Mouse (Mus musculus): ENCODE measurements around the gene Epn2. TPM values are rescaled to one million over a fixed set of nuclear protein-coding genes. Genes with fewer than 3 reads are reported as not detected.

Gene Epn2
- polyA plus RNA-seq, 1 experiment from 2014 or later: 20.5 TPM

GRCm38 (mm10) chr11:61503933-61504332, 75.6 kb downstream of the Epn2 start:
- Histone ChIP-seq H3K9ac (no peak overlapping the region), H3K9me3 (no peaks in the 10 kb centered on the region), H3K27me3 (replicated peaks) (0 out of 2 replicates have a peak, but pooled peaks cover 3% of the 10 kb centered on the region), H3K27ac (replicated peaks) (no peak overlapping the region), H3K36me3 (no peaks in the 10 kb centered on the region), H3K4me3 (no peak overlapping the region), H3K4me2 (no peak overlapping the region), H3K4me1 (peaks cover 19% of the 10 kb centered on the region)
- 69% methylated on average over 8 of the region's 8 CpGs for WGBS
- no peak for ATAC-seq (ENCODE audit: extremely low read depth, insufficient number of reproducible peaks, low FRiP score, low TSS enrichment)

GRCm38 (mm10) chr11:61498736-61499504, 80.6 kb downstream of the Epn2 start:
- Histone ChIP-seq H3K27ac (replicated peaks) (peak overlapping the region; percentile 65), H3K9ac (no peak overlapping the region), H3K27me3 (replicated peaks) (0 out of 2 replicates have a peak, but pooled peaks cover 3% of the 10 kb centered on the region), H3K4me3 (no peak overlapping the region), H3K4me2 (0 out of 2 replicates have a peak overlapping the region, but pooled peaks have one; percentile 11), H3K4me1 (peaks cover 20% of the 10 kb centered on the region), H3K36me3 (no peaks in the 10 kb centered on the region), H3K9me3 (no peaks in the 10 kb centered on the region)
- no peak for ATAC-seq (ENCODE audit: extremely low read depth, insufficient number of reproducible peaks, low FRiP score, low TSS enrichment)
- 53% methylated on average over 6 of the region's 6 CpGs for WGBS

GRCm38 (mm10) chr11:61497490-61497889, 82.0 kb downstream of the Epn2 start:
- Histone ChIP-seq H3K36me3 (peaks cover 5% of the 10 kb centered on the region; the same call in 1 of the 2 replicates), H3K4me3 (no peak overlapping the region), H3K4me1 (peaks cover 29% of the 10 kb centered on the region), H3K9ac (no peak overlapping the region), H3K9me3 (no peaks in the 10 kb centered on the region), H3K27me3 (replicated peaks) (no peaks in the 10 kb centered on the region), H3K4me2 (no peak overlapping the region), H3K27ac (replicated peaks) (no peak overlapping the region)
- WGBS: 73% methylated on average over 1 of the region's 1 CpGs
- no peak for ATAC-seq (ENCODE audit: extremely low read depth, insufficient number of reproducible peaks, low FRiP score, low TSS enrichment)

- Histone ChIP-seq H3K27ac (replicated peaks) (peak overlapping the region; percentile 91), H3K9me3 (no peaks in the 10 kb centered on the region), H3K4me1 (peaks cover 30% of the 10 kb centered on the region), H3K4me2 (no peak overlapping the region), H3K27me3 (replicated peaks) (no peaks in the 10 kb centered on the region), H3K36me3 (peaks cover 25% of the 10 kb centered on the region), H3K4me3 (no peak overlapping the region), H3K9ac (no peak overlapping the region)
- WGBS: 76% methylated on average over 2 of the region's 2 CpGs
- ATAC-seq (ENCODE audit: extremely low read depth, insufficient number of reproducible peaks, low FRiP score, low TSS enrichment): no peak
These were observed 84.0 kb downstream of the Epn2 start for GRCm38 (mm10) chr11:61495528-61495927.

- H3K4me3 ChIP-seq: peak within 1 kb of the TSS; percentile 95
- no peaks in the 10 kb centered on the region for H3K9me3 ChIP-seq
- WGBS: under 1% methylated on average over 61 of the region's 62 CpGs
- ATAC-seq (ENCODE audit: extremely low read depth, insufficient number of reproducible peaks, low FRiP score, low TSS enrichment): peak; percentile 91
- peaks cover 26% of the 10 kb centered on the region for H3K4me1 ChIP-seq
- H3K27me3 ChIP-seq (replicated peaks): no peaks in the 10 kb centered on the region
- H3K27ac ChIP-seq (replicated peaks): peak within 1 kb of the TSS; percentile 91
- H3K4me2 ChIP-seq: peak within 1 kb of the TSS; percentile 95
- peak within 1 kb of the TSS; percentile 90 for H3K9ac ChIP-seq
- H3K36me3 ChIP-seq: peaks cover 36% of the 10 kb centered on the region
These were observed 85.1 kb downstream of the Epn2 start, which contains the start of gene Mapk7 for GRCm38 (mm10) chr11:61494129-61494997. Gene Mapk7, minus strand, starts transcription at chr11:61494406.

- under 1% methylated on average over 48 of the region's 50 CpGs for WGBS
- Histone ChIP-seq H3K9me3 (no peaks in the 10 kb centered on the region), H3K4me2 (peak overlapping the region; percentile 95), H3K9ac (peak overlapping the region; percentile 90), H3K36me3 (peaks cover 44% of the 10 kb centered on the region), H3K27me3 (replicated peaks) (no peaks in the 10 kb centered on the region), H3K4me3 (peak overlapping the region; percentile 95), H3K4me1 (peaks cover 19% of the 10 kb centered on the region), H3K27ac (replicated peaks) (peak overlapping the region; percentile 91)
- peak; percentile 67 for ATAC-seq (ENCODE audit: extremely low read depth, insufficient number of reproducible peaks, low FRiP score, low TSS enrichment)
These were observed 85.9 kb downstream of the Epn2 start for GRCm38 (mm10) chr11:61493525-61494128.

- peaks cover 51% of the 10 kb centered on the region for H3K36me3 ChIP-seq
- H3K4me1 ChIP-seq: peaks cover 23% of the 10 kb centered on the region
- H3K4me2 ChIP-seq: peak overlapping the region; percentile 95
- no peak overlapping the region for H3K27ac ChIP-seq (replicated peaks)
- H3K9ac ChIP-seq: peak overlapping the region; percentile 90
- H3K27me3 ChIP-seq (replicated peaks): no peaks in the 10 kb centered on the region
- WGBS: 66% methylated on average over 12 of the region's 12 CpGs
- H3K9me3 ChIP-seq: no peaks in the 10 kb centered on the region
- ATAC-seq (ENCODE audit: extremely low read depth, insufficient number of reproducible peaks, low FRiP score, low TSS enrichment): no peak
- peak overlapping the region; percentile 95 for H3K4me3 ChIP-seq
These were observed 86.6 kb downstream of the Epn2 start for GRCm38 (mm10) chr11:61492749-61493401.

GRCm38 (mm10) chr11:61490944-61491520, 88.5 kb downstream of the Epn2 start:
- no peak overlapping the region for H3K27ac ChIP-seq (replicated peaks)
- H3K27me3 ChIP-seq (replicated peaks): no peaks in the 10 kb centered on the region
- H3K4me1 ChIP-seq: peaks cover 42% of the 10 kb centered on the region
- peaks cover 56% of the 10 kb centered on the region for H3K36me3 ChIP-seq
- ATAC-seq (ENCODE audit: extremely low read depth, insufficient number of reproducible peaks, low FRiP score, low TSS enrichment): no peak
- H3K4me3 ChIP-seq: no peak overlapping the region
- H3K9ac ChIP-seq: no peak overlapping the region
- H3K9me3 ChIP-seq: no peaks in the 10 kb centered on the region
- 87% methylated on average over 22 of the region's 22 CpGs for WGBS
- no peak overlapping the region for H3K4me2 ChIP-seq

GRCm38 (mm10) chr11:61489874-61490273, 89.6 kb downstream of the Epn2 start:
- Histone ChIP-seq H3K9me3 (no peaks in the 10 kb centered on the region), H3K9ac (0 out of 2 replicates have a peak overlapping the region, but pooled peaks have one; percentile 19), H3K4me1 (peaks cover 47% of the 10 kb centered on the region), H3K4me2 (no peak overlapping the region), H3K27me3 (replicated peaks) (no peaks in the 10 kb centered on the region), H3K36me3 (peaks cover 56% of the 10 kb centered on the region), H3K27ac (replicated peaks) (no peak overlapping the region), H3K4me3 (no peak overlapping the region)
- WGBS: 90% methylated on average over 8 of the region's 8 CpGs
- no peak for ATAC-seq (ENCODE audit: extremely low read depth, insufficient number of reproducible peaks, low FRiP score, low TSS enrichment)

- H3K27ac ChIP-seq (replicated peaks): no peak overlapping the region
- peaks cover 54% of the 10 kb centered on the region for H3K4me1 ChIP-seq
- no peak overlapping the region for H3K4me3 ChIP-seq
- ATAC-seq (ENCODE audit: extremely low read depth, insufficient number of reproducible peaks, low FRiP score, low TSS enrichment): no peak
- no peaks in the 10 kb centered on the region for H3K9me3 ChIP-seq
- H3K36me3 ChIP-seq: peaks cover 56% of the 10 kb centered on the region
- no peaks in the 10 kb centered on the region for H3K27me3 ChIP-seq (replicated peaks)
- 77% methylated on average over 2 of the region's 2 CpGs for WGBS
- H3K4me2 ChIP-seq: no peak overlapping the region
- H3K9ac ChIP-seq: no peak overlapping the region
These were observed 90.4 kb downstream of the Epn2 start for GRCm38 (mm10) chr11:61489085-61489484.
